Comparison of ENCODE assay signal across 24 mouse cellular contexts in genomic region chr2:117204534-117204933, GRCm38 (mm10). TPM values are rescaled to one million over a fixed set of nuclear protein-coding genes. Genes with fewer than 3 reads are reported as not detected.
DNase-seq lines count a peak whose midpoint lies in the region; ATAC-seq and TF ChIP-seq lines count a peak whose summit lies in the region.
"Had no signal": no experiment of that assay in that cellular context is flagged by ENCODE, and none has a peak within 500 bp of the region (broad histone marks: within the 10 kb centered on the region; RNA-seq: fewer than 3 reads in every experiment).

No protein-coding gene starts in this region.

- TF ChIP-seq EP300 in liver, postnatal 0 days (IDR thresholded peaks at IDR 0.05; ENCODE audit: low read depth), result no peak

- DNase-seq in liver, postnatal 0 days, result no peak
- DNase-seq in liver, result no peak
- peak; percentile 47 for DNase-seq in ovary, adult 18-20 months (ENCODE audit: low spot score)
- DNase-seq in ovary, postnatal 10 days (ENCODE audit: low spot score), result no peak
- DNase-seq in adrenal gland, adult 8-10 months, result peak; percentile 84
- DNase-seq in adrenal gland, postnatal 36 days, result peak; percentile 76 to 82
- no peak for DNase-seq in kidney, postnatal 10 days
- DNase-seq: cerebellum, adult 11 months; cerebellum, adult 8-10 months; cerebellum, postnatal 14 days; embryo, embryonic 11 days; gastrocnemius, adult 2 months; gastrocnemius, postnatal 25 days; heart, postnatal 10 days; heart, postnatal 4 days had no signal

- H3K4me2 ChIP-seq in liver, postnatal 0 days (ENCODE audit: low read depth, low read length), result no peak overlapping the region
- H3K4me2 ChIP-seq: embryonic facial prominence, embryonic 15.5 days; hindbrain, embryonic 12.5 days had no signal

- no peaks in the 10 kb centered on the region for H3K4me1 ChIP-seq in liver, postnatal 0 days (ENCODE audit: insufficient read depth)

- WGBS in liver, postnatal 0 days (ENCODE audit: insufficient replicate concordance), result 44% methylated on average over 3 of the region's 3 CpGs

- no peaks in the 10 kb centered on the region for H3K27me3 ChIP-seq in liver, postnatal 0 days (ENCODE audit: insufficient read depth, low read length)
- H3K27me3 ChIP-seq: CH12.LX; embryonic facial prominence, embryonic 15.5 days; hindbrain, embryonic 12.5 days; Patski had no signal

- ATAC-seq in liver, postnatal 0 days, result peak; percentile 53
- ATAC-seq: activated CD4-positive, CD25-positive, alpha-beta regulatory T cell, adult 4 months; forebrain, embryonic 14.5 days; hindbrain, postnatal 0 days; Patski had no signal

- no peaks in the 10 kb centered on the region for H3K9me3 ChIP-seq in liver, postnatal 0 days (ENCODE audit: low read length)
- H3K9me3 ChIP-seq: embryonic facial prominence, embryonic 15.5 days; forebrain, embryonic 10.5 days; hindbrain, embryonic 12.5 days had no signal

- no peak overlapping the region for H3K27ac ChIP-seq in liver, postnatal 0 days (ENCODE audit: low read depth)
- H3K27ac ChIP-seq: embryonic facial prominence, embryonic 15.5 days; forebrain, embryonic 10.5 days; gastrocnemius, adult 2 months; hindbrain, embryonic 12.5 days; hindbrain, postnatal 0 days had no signal

- H3K36me3 ChIP-seq in liver, postnatal 0 days (replicated peaks; ENCODE audit: insufficient read depth, low read length), result no peaks in the 10 kb centered on the region
- H3K36me3 ChIP-seq: embryonic facial prominence, embryonic 15.5 days; forebrain, embryonic 10.5 days; hindbrain, embryonic 12.5 days had no signal

- no peak overlapping the region for H3K9ac ChIP-seq in liver, postnatal 0 days (replicated peaks)
- H3K9ac ChIP-seq: embryonic facial prominence, embryonic 15.5 days; hindbrain, embryonic 12.5 days had no signal

- no peak overlapping the region for H3K4me3 ChIP-seq in liver, postnatal 0 days (ENCODE audit: low read depth, low read length)
- H3K4me3 ChIP-seq: embryonic facial prominence, embryonic 15.5 days; erythroblast, embryonic 14.5 days; forebrain, embryonic 10.5 days; gastrocnemius, adult 2 months; hindbrain, embryonic 12.5 days had no signal

- no peak for TF ChIP-seq CTCF in liver, postnatal 0 days (IDR thresholded peaks at IDR 0.05; ENCODE audit: low read depth)

RNA-seq across cellular contexts. Expression of gene Fam98b, which starts 45.0 kb away (rescaled TPM):
- polyA plus RNA-seq in liver, postnatal 0 days (2015; fragmentation: Nextera tagmentation; extraction: Ambion mirVana), result 3.5 and 4.1 TPM in 2 replicates
- total RNA-seq in adrenal gland, adult 8-10 months (2022), result 10 to 100 TPM; 42.9 to 56.9 (median 48.5) TPM
- total RNA-seq in adrenal gland, postnatal 36 days (2021), result 10 to 100 TPM; 39.7 to 40.1 TPM

Comparison
In these comparisons a context has a peak if more than half of its experiments do, and no peak if none do; other contexts are left out.
1. DNase-seq: peak in ovary, adult 18-20 months (single experiment), adrenal gland, adult 8-10 months (single experiment) and adrenal gland, postnatal 36 days (2 of 2); none in liver, postnatal 0 days (single experiment), liver (single experiment), ovary, postnatal 10 days (single experiment) and kidney, postnatal 10 days (single experiment).